Mouse (Mus musculus) intestine, embryonic 14.5 days (tissue): Measurements from ENCODE around the gene Aldoc. TPM values are rescaled to one million over a fixed set of nuclear protein-coding genes. Genes with fewer than 3 reads are reported as not detected.
"Not testable (repeated sequence)": the region's sequence is repeated elsewhere in the genome, so short reads cannot be mapped to it uniquely, and the experiment has no call there.

ENCODE experiments used
- ATAC-seq: fragments of 200-750 bp; cut with Nextera tagmentation; replicated peaks from 2 replicates; pipeline ENCODE4 v1.8.0; 2017; ENCODE audit warnings: low read depth, moderate number of reproducible peaks, moderate TSS enrichment, moderate library complexity; ENCODE audit not compliant: low FRiP score, low TSS enrichment
- DNase-seq: peaks from one replicate; pipeline ENCODE4 v3.0.0-alpha.2; 2018; ENCODE audit warnings: low spot score
- H3K27ac ChIP-seq: fragments of 300-500 bp; sonication (generic); 2 replicates; pipeline ENCODE4 v1.5.1; 2014; ENCODE audit warnings: low read depth, mild to moderate bottlenecking, control low read depth
- H3K27me3 ChIP-seq: fragments of 300-500 bp; sonication (generic); replicated peaks from 2 replicates; pipeline ENCODE4 v1.6.1; 2014; ENCODE audit warnings: low read length, control low read depth; ENCODE audit not compliant: control insufficient read depth, insufficient read depth
- H3K36me3 ChIP-seq: fragments of 300-500 bp; sonication (generic); 2 replicates; pipeline ENCODE4 v1.6.1; 2014; ENCODE audit warnings: low read length, control low read depth; ENCODE audit not compliant: control insufficient read depth, insufficient read depth
- H3K4me1 ChIP-seq: fragments of 300-500 bp; sonication (generic); replicated peaks from 2 replicates; pipeline ENCODE4 v1.6.1; 2014; ENCODE audit warnings: low read length, control low read depth, mixed read lengths; ENCODE audit not compliant: control insufficient read depth, insufficient read depth
- H3K4me2 ChIP-seq: fragments of 300-500 bp; sonication (generic); 2 replicates; pipeline ENCODE4 v1.6.1; 2014; ENCODE audit warnings: low read length
- H3K4me3 ChIP-seq: fragments of 300-500 bp; sonication (generic); 2 replicates; pipeline ENCODE4 v1.5.1; 2014; ENCODE audit warnings: low read depth, low read length, control low read depth, mixed read lengths
- H3K9ac ChIP-seq: fragments of 300-500 bp; sonication (generic); 2 replicates; pipeline ENCODE4 v1.6.1; 2014; ENCODE audit warnings: mild to moderate bottlenecking, low read length
- H3K9me3 ChIP-seq: fragments of 300-500 bp; sonication (generic); 2 replicates; pipeline ENCODE4 v1.6.1; 2016; ENCODE audit warnings: low read length, control low read depth; ENCODE audit not compliant: control insufficient read depth
- WGBS: fragments of 180-500 bp; shearing (Covaris S2); extraction: QIAGEN DNeasy Blood & Tissue Kit; methylation state at CpG from one replicate; pipeline ENCODE4 v1.1.7; 2014; 5-methylcytosine and 5-hydroxymethylcytosine counted together
- polyA plus RNA-seq: library from polyadenylated mRNA; unstranded; fragments of >200 nt; fragmentation: Nextera tagmentation; extraction: Ambion mirVana; gene quantifications from 2 replicates; pipeline ENCODE4 v1.2.1, GENCODE M21; 2014

Gene Aldoc
- polyA plus RNA-seq = 20.0 and 21.1 TPM in 2 replicates

GRCm38 (mm10) chr11:78322860-78323259, at the start of gene Aldoc:
Gene Aldoc, plus strand, starts transcription at chr11:78322968.
- Histone ChIP-seq H3K4me3 (peak within 1 kb of the TSS; percentile 16), H3K27ac (0 out of 2 replicates have a peak within 1 kb of the TSS, but pooled peaks have one; percentile 11), H3K9me3 (no peaks in the 10 kb centered on the region), H3K36me3 (peaks cover 42% of the 10 kb centered on the region), H3K4me1 (no peaks in the 10 kb centered on the region; the same call in 1 of the 2 replicates), H3K27me3 (no peaks in the 10 kb centered on the region), H3K9ac (peak within 1 kb of the TSS; percentile 5; the same call in 1 of the 2 replicates), H3K4me2 (peak within 1 kb of the TSS; percentile 34)
- WGBS = 4% methylated on average over 15 of the region's 15 CpGs
- DNase-seq = peak; percentile 80
- ATAC-seq = peak; percentile 94

- Histone ChIP-seq H3K4me2 (no peak overlapping the region), H3K4me1 (no peaks in the 10 kb centered on the region), H3K9ac (no peak overlapping the region), H3K9me3 (no peaks in the 10 kb centered on the region), H3K27ac (no peak overlapping the region), H3K4me3 (no peak overlapping the region), H3K36me3 (peaks cover 98% of the 10 kb centered on the region), H3K27me3 (no peaks in the 10 kb centered on the region)
- ATAC-seq (no peak), DNase-seq (no peak)
- 97% methylated on average over 1 of the region's 1 CpGs for WGBS
Measured at GRCm38 (mm10) chr11:78275596-78275995, 47.2 kb upstream of the Aldoc start.

- peaks cover 98% of the 10 kb centered on the region for H3K36me3 ChIP-seq
- H3K9me3 ChIP-seq, H3K9ac ChIP-seq, DNase-seq, H3K4me3 ChIP-seq, H3K4me2 ChIP-seq, ATAC-seq, H3K27me3 ChIP-seq, H3K4me1 ChIP-seq, H3K27ac ChIP-seq: not testable (repeated sequence)
- 92% methylated on average over 4 of the region's 4 CpGs for WGBS
Measured at GRCm38 (mm10) chr11:78276169-78276568, 46.6 kb upstream of the Aldoc start.

GRCm38 (mm10) chr11:78278853-78279252, 43.9 kb upstream of the Aldoc start:
- no peaks in the 10 kb centered on the region for H3K27me3 ChIP-seq
- ATAC-seq = no peak
- no peak overlapping the region for H3K9ac ChIP-seq
- peaks cover 98% of the 10 kb centered on the region for H3K36me3 ChIP-seq
- H3K4me1 ChIP-seq = no peaks in the 10 kb centered on the region
- WGBS = 89% methylated on average over 7 of the region's 7 CpGs
- H3K4me3 ChIP-seq = no peak overlapping the region
- H3K9me3 ChIP-seq = no peaks in the 10 kb centered on the region
- no peak for DNase-seq
- no peak overlapping the region for H3K27ac ChIP-seq
- no peak overlapping the region for H3K4me2 ChIP-seq

GRCm38 (mm10) chr11:78279586-78279985, 43.2 kb upstream of the Aldoc start:
- Histone ChIP-seq H3K4me3 (no peak overlapping the region), H3K4me1 (no peaks in the 10 kb centered on the region), H3K4me2 (no peak overlapping the region), H3K27me3 (no peaks in the 10 kb centered on the region), H3K9me3 (no peaks in the 10 kb centered on the region), H3K36me3 (peaks cover 98% of the 10 kb centered on the region), H3K27ac (no peak overlapping the region), H3K9ac (no peak overlapping the region)
- 93% methylated on average over 4 of the region's 4 CpGs for WGBS
- ATAC-seq = no peak
- DNase-seq = no peak

GRCm38 (mm10) chr11:78289146-78289763, 33.5 kb upstream of the Aldoc start:
- Histone ChIP-seq H3K9me3 (no peaks in the 10 kb centered on the region), H3K27me3 (no peaks in the 10 kb centered on the region), H3K4me2 (no peak overlapping the region), H3K27ac (no peak overlapping the region), H3K36me3 (peaks cover 79% of the 10 kb centered on the region), H3K9ac (no peak overlapping the region), H3K4me1 (no peaks in the 10 kb centered on the region), H3K4me3 (no peak overlapping the region)
- ATAC-seq = peak; percentile 43; the same call in 1 of the 2 replicates
- 85% methylated on average over 7 of the region's 7 CpGs for WGBS
- DNase-seq = no peak

- Histone ChIP-seq H3K36me3 (peaks cover 65% of the 10 kb centered on the region), H3K27me3 (no peaks in the 10 kb centered on the region), H3K9me3 (no peaks in the 10 kb centered on the region), H3K4me1 (no peaks in the 10 kb centered on the region), H3K9ac (no peak within 1 kb of the TSS), H3K27ac (no peak within 1 kb of the TSS), H3K4me2 (no peak within 1 kb of the TSS), H3K4me3 (no peak within 1 kb of the TSS)
- 88% methylated on average over 4 of the region's 4 CpGs for WGBS
- ATAC-seq (no peak), DNase-seq (no peak)
Measured at GRCm38 (mm10) chr11:78290654-78291053, 32.1 kb upstream of the Aldoc start, which contains the start of gene BC030499. Gene BC030499, plus strand, starts transcription at chr11:78290841.

- 94% methylated on average over 6 of the region's 6 CpGs for WGBS
- no peak for ATAC-seq
- H3K27me3 ChIP-seq = no peaks in the 10 kb centered on the region
Measured at GRCm38 (mm10) chr11:78294585-78294984, 28.2 kb upstream of the Aldoc start.

GRCm38 (mm10) chr11:78300917-78301316, 21.9 kb upstream of the Aldoc start:
- H3K4me3 ChIP-seq = peak overlapping the region; percentile 86
- H3K27me3 ChIP-seq = no peaks in the 10 kb centered on the region
- 68% methylated on average over 7 of the region's 7 CpGs for WGBS
- peaks cover 28% of the 10 kb centered on the region for H3K36me3 ChIP-seq
- H3K4me1 ChIP-seq = no peaks in the 10 kb centered on the region; the same call in 1 of the 2 replicates
- H3K9me3 ChIP-seq = no peaks in the 10 kb centered on the region
- H3K4me2 ChIP-seq = peak overlapping the region; percentile 78
- DNase-seq = no peak
- H3K27ac ChIP-seq = peak overlapping the region; percentile 43
- ATAC-seq = peak; percentile 33
- peak overlapping the region; percentile 69 for H3K9ac ChIP-seq

More at GRCm38 (mm10) chr11:78294585-78294984, 28.2 kb upstream of the Aldoc start:
- DNase-seq = no peak
- H3K4me2 ChIP-seq = no peak overlapping the region
- H3K27ac ChIP-seq = no peak overlapping the region
- peaks cover 26% of the 10 kb centered on the region for H3K36me3 ChIP-seq
- no peaks in the 10 kb centered on the region for H3K4me1 ChIP-seq
- no peaks in the 10 kb centered on the region for H3K9me3 ChIP-seq
- H3K4me3 ChIP-seq = no peak overlapping the region
- H3K9ac ChIP-seq = no peak overlapping the region
